Mouse (Mus musculus) left cerebral cortex, adult 8-10 months (tissue): Measurements from ENCODE around the gene Angptl4. TPM values are rescaled to one million over a fixed set of nuclear protein-coding genes. Genes with fewer than 3 reads are reported as not detected.
"Not testable (repeated sequence)": the region's sequence is repeated elsewhere in the genome, so short reads cannot be mapped to it uniquely, and the experiment has no call there.

Source experiments
- DNase-seq, 2 experiments: peaks; one replicate each; pipeline ENCODE4 v3.0.0; 2022; ENCODE audit warnings: low spot score in 2 of 2
- total RNA-seq, 4 experiments: library from RNA; stranded (reverse); gene quantifications; 2 replicates each; pipeline ENCODE4 v1.2.4; 2022

Gene Angptl4
- total RNA-seq, 4 experiments from 2014 or later = 2.3 to 3.2 (median 2.5) TPM

- DNase-seq = no peak
Observed at GRCm38 (mm10) chr17:33757231-33757630, 24.4 kb downstream of the Angptl4 start.

- no peak for DNase-seq
Observed at GRCm38 (mm10) chr17:33756108-33756790, 25.4 kb downstream of the Angptl4 start.

GRCm38 (mm10) chr17:33755418-33756107 is 26.1 kb downstream of the Angptl4 start:
- DNase-seq = no peak

- DNase-seq = no peak
Observed at GRCm38 (mm10) chr17:33754656-33755055, 27.0 kb downstream of the Angptl4 start.

GRCm38 (mm10) chr17:33752297-33752696 is 29.3 kb downstream of the Angptl4 start:
- DNase-seq = no peak

GRCm38 (mm10) chr17:33751181-33751580 is 30.4 kb downstream of the Angptl4 start:
- no peak for DNase-seq

GRCm38 (mm10) chr17:33749451-33749850 is 32.2 kb downstream of the Angptl4 start:
- DNase-seq = no peak

- no peak for DNase-seq
Observed at GRCm38 (mm10) chr17:33746011-33746410, 35.6 kb downstream of the Angptl4 start.

GRCm38 (mm10) chr17:33744686-33745384 is 36.8 kb downstream of the Angptl4 start:
- DNase-seq = no peak

- DNase-seq = no peak
Observed at GRCm38 (mm10) chr17:33742420-33742819, 39.2 kb downstream of the Angptl4 start.

GRCm38 (mm10) chr17:33733526-33733925 is 48.1 kb downstream of the Angptl4 start:
- not testable (repeated sequence) for DNase-seq

GRCm38 (mm10) chr17:33732556-33733083 is 49.0 kb downstream of the Angptl4 start:
- not testable (repeated sequence) for DNase-seq

- DNase-seq = no peak
Observed at GRCm38 (mm10) chr17:33729215-33729614, 52.4 kb downstream of the Angptl4 start.

- DNase-seq = no peak
Observed at GRCm38 (mm10) chr17:33728396-33728795, 53.2 kb downstream of the Angptl4 start.

Other genes with a start within 250 kb of the Angptl4 start
- gene Myo1f, start 226.1 kb downstream of the Angptl4 start, total RNA-seq = 1 to 10 TPM; 1.7 to 6.7 (median 3.8) TPM
- 10 to 100 TPM; 49.7 to 56.8 (median 52.8) TPM for gene Zfp414, start 152.7 kb downstream of the Angptl4 start, total RNA-seq
- gene Pram1, start 143.8 kb downstream of the Angptl4 start, total RNA-seq = under 1 TPM in 1 of 4 experiments, not detected in 3; 0.37 TPM
- 100 to 1,000 TPM in 3 of 4 experiments, 10 to 100 TPM in 1; 92.0 to 129 (median 113) TPM for gene Hnrnpm, start 95.0 kb downstream of the Angptl4 start, total RNA-seq
- gene March2, start 63.2 kb downstream of the Angptl4 start, total RNA-seq = 10 to 100 TPM; 85.6 to 95.3 (median 89.9) TPM
- 100 to 1,000 TPM; 351 to 365 (median 357) TPM for gene Rab11b, start 21.3 kb downstream of the Angptl4 start, total RNA-seq
- 10 to 100 TPM; 27.6 to 33.8 (median 31.5) TPM for gene Kank3, start 28.7 kb upstream of the Angptl4 start, total RNA-seq
- 100 to 1,000 TPM; 672 to 810 (median 775) TPM for gene Rps28, start 42.7 kb upstream of the Angptl4 start, total RNA-seq
- gene Ndufa7, start 42.7 kb upstream of the Angptl4 start, total RNA-seq = 100 to 1,000 TPM; 193 to 206 (median 201) TPM
- gene Cd320, start 61.3 kb upstream of the Angptl4 start, total RNA-seq = 10 to 100 TPM; 23.3 to 27.1 (median 24.8) TPM
- not detected for gene Gm7029, start 92.0 kb upstream of the Angptl4 start, total RNA-seq
- 1 to 10 TPM; 2.0 to 3.0 (median 2.9) TPM for gene Kifc1, start 108.8 kb upstream of the Angptl4 start, total RNA-seq
- 1 to 10 TPM in 2 of 4 experiments, not detected in 2; 1.3 to 1.6 TPM for gene Platr17, start 123.3 kb upstream of the Angptl4 start, total RNA-seq
- 10 to 100 TPM; 24.0 to 31.9 (median 27.1) TPM for gene Daxx, start 127.6 kb upstream of the Angptl4 start, total RNA-seq
- gene Tapbp, start 134.1 kb upstream of the Angptl4 start, total RNA-seq = 10 to 100 TPM; 53.0 to 74.3 (median 56.5) TPM
- gene Zbtb22, start 134.1 kb upstream of the Angptl4 start, total RNA-seq = 10 to 100 TPM; 36.8 to 44.6 (median 41.3) TPM
- 10 to 100 TPM; 48.9 to 73.4 (median 60.6) TPM for gene Rgl2, start 147.7 kb upstream of the Angptl4 start, total RNA-seq
- gene Pfdn6, start 158.5 kb upstream of the Angptl4 start, total RNA-seq = 100 to 1,000 TPM in 1 of 4 experiments, 10 to 100 TPM in 3; 81.6 to 112 (median 95.7) TPM
- gene Wdr46, start 158.8 kb upstream of the Angptl4 start, total RNA-seq = 10 to 100 TPM; 10.9 to 14.7 (median 13.7) TPM
- 1 to 10 TPM; 5.8 to 6.9 (median 6.2) TPM for gene B3galt4, start 169.7 kb upstream of the Angptl4 start, total RNA-seq
- gene Vps52, start 174.0 kb upstream of the Angptl4 start, total RNA-seq = 10 to 100 TPM; 70.6 to 79.6 (median 72.8) TPM
- 100 to 1,000 TPM; 328 to 351 (median 339) TPM for gene Rps18, start 174.2 kb upstream of the Angptl4 start, total RNA-seq
- gene H2-K1, start 218.5 kb upstream of the Angptl4 start, total RNA-seq = 10 to 100 TPM; 31.2 to 66.9 (median 50.2) TPM
- 10 to 100 TPM; 31.4 to 43.5 (median 36.1) TPM for gene Ring1, start 242.8 kb upstream of the Angptl4 start, total RNA-seq
- gene H2-Ke6, start 246.2 kb upstream of the Angptl4 start, total RNA-seq = 10 to 100 TPM; 45.6 to 50.2 (median 46.4) TPM
- gene Slc39a7, start 249.9 kb upstream of the Angptl4 start, total RNA-seq = 10 to 100 TPM; 91.2 to 98.6 (median 95.0) TPM
- gene Rxrb, start 250.0 kb upstream of the Angptl4 start, total RNA-seq = 10 to 100 TPM; 72.8 to 87.6 (median 78.1) TPM